Mouse (Mus musculus): ENCODE measurements at regions not wholly inside any gene's neighbourhood (a gene's known extent, or its start where the extent isn't known, plus 50 kb on each side); places are given as distances from the start of the nearest gene placed in this dataset.

DNA sequence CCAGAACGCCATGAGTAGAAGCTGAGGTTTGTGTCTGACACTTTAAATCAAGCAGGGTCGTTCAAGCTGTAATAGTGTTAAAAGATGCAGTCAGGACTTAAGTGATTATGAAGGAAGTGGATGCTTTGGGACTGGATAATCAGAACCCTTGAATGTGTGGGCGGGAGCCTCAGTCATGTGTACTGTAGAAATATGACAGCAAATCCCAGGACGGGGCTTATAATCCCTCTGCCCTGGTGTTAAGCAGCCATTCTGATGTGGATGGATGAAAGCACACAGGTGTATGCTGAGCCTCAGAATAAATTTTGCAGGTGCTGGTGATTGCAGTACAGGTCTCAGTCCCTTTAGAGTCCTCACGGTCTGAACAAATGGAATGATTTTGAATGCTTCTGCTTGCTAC is 290.8 kb upstream of the Alcam start:
- TF ChIP-seq POLR2A (IDR thresholded peaks at IDR 0.05; ENCODE audit: control insufficient read depth, extremely low read depth, insufficient read depth, low read length, poor library complexity) (no peak), CTCF (IDR thresholded peaks at IDR 0.05; ENCODE audit: borderline replicate concordance, control insufficient read depth, extremely low read depth, insufficient read depth, low read length, poor library complexity) (no peak)
